Mouse (Mus musculus) neural tube, embryonic 14.5 days (tissue): ENCODE measurements around the gene Canx. TPM values are rescaled to one million over a fixed set of nuclear protein-coding genes. Genes with fewer than 3 reads are reported as not detected.
"Not testable (repeated sequence)": the region's sequence is repeated elsewhere in the genome, so short reads cannot be mapped to it uniquely, and the experiment has no call there.

Experiments
- ATAC-seq: fragments of 200-750 bp; cut with Nextera tagmentation; 2 replicates; pipeline ENCODE4 v1.8.0; 2017; ENCODE audit warnings: low read depth, mild to moderate bottlenecking, moderate TSS enrichment, moderate library complexity
- H3K27ac ChIP-seq: fragments of 300-500 bp; sonication (generic); 2 replicates; pipeline ENCODE4 v1.5.1; 2014; ENCODE audit warnings: low read depth, mild to moderate bottlenecking, control low read depth, low read length, moderate library complexity, mixed read lengths
- H3K27me3 ChIP-seq: fragments of 300-500 bp; sonication (generic); 2 replicates; pipeline ENCODE4 v1.6.1; 2014; ENCODE audit warnings: low read length; ENCODE audit not compliant: control insufficient read depth, insufficient read depth
- H3K36me3 ChIP-seq: fragments of 300-500 bp; sonication (generic); 2 replicates; pipeline ENCODE4 v1.6.1; 2014; ENCODE audit warnings: low read length, mixed read lengths; ENCODE audit not compliant: control insufficient read depth, insufficient read depth
- H3K4me1 ChIP-seq: fragments of 300-500 bp; sonication (generic); 2 replicates; pipeline ENCODE4 v1.6.1; 2014; ENCODE audit warnings: low read length; ENCODE audit not compliant: control insufficient read depth, insufficient read depth
- H3K4me2 ChIP-seq: fragments of 300-500 bp; sonication (generic); 2 replicates; pipeline ENCODE4 v1.6.1; 2014; ENCODE audit warnings: mild to moderate bottlenecking, low read depth, low read length, control low read depth
- H3K4me3 ChIP-seq: fragments of 300-500 bp; sonication (generic); 2 replicates; pipeline ENCODE4 v1.5.1; 2014; ENCODE audit warnings: low read depth, low read length, control low read depth, mixed read lengths
- H3K9ac ChIP-seq: fragments of 300-500 bp; sonication (generic); replicated peaks from 2 replicates; pipeline ENCODE4 v1.6.1; 2014; ENCODE audit warnings: low read depth, mild to moderate bottlenecking, control low read depth, low read length, mixed read lengths
- H3K9me3 ChIP-seq: fragments of 300-500 bp; sonication (generic); 2 replicates; pipeline ENCODE4 v1.6.1; 2016; ENCODE audit warnings: low read length; ENCODE audit not compliant: control insufficient read depth
- WGBS: fragments of 180-500 bp; shearing (Covaris S2); extraction: QIAGEN DNeasy Blood & Tissue Kit; methylation state at CpG from one replicate; pipeline ENCODE4 v1.1.7; 2014; 5-methylcytosine and 5-hydroxymethylcytosine counted together
- polyA plus RNA-seq: library from polyadenylated mRNA; unstranded; fragments of >200 nt; fragmentation: Nextera tagmentation; extraction: Ambion mirVana; gene quantifications from 2 replicates; pipeline ENCODE4 v1.2.1, GENCODE M21; 2014

The Canx gene
- polyA plus RNA-seq, 1 experiment from 2014 or later, result 205 TPM

DNA sequence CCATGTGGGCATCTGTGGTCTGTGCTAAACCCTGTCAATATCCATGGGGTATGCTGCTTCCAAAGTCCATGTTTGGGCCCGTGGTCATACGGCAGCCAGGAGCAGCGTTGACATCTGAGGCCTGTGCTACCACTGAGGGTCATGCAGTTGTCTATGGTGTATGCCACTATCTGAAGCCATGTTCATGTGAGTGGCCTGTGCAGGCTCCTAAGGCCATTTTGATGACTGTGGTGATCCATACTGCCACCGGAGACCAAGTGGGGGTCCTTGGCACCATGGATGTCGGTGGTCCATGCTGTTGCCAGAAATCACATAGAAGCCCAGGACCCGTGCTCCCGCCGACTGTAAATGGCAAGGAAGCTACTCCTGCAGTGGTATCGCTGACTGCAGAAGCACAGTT is 42.1 kb upstream of the Canx start:
- ATAC-seq, result no peak
- H3K36me3 ChIP-seq, result no peaks in the 10 kb centered on the region
- H3K4me1 ChIP-seq, result 0 out of 2 replicates have a peak, but pooled peaks cover 2% of the 10 kb centered on the region
- H3K4me3 ChIP-seq, result no peak overlapping the region
- H3K27ac ChIP-seq, result no peak overlapping the region
- no peak overlapping the region for H3K4me2 ChIP-seq
- WGBS, result 95% methylated on average over 9 of the region's 9 CpGs
- no peak overlapping the region for H3K9ac ChIP-seq
- no peaks in the 10 kb centered on the region for H3K9me3 ChIP-seq
- H3K27me3 ChIP-seq, result no peaks in the 10 kb centered on the region

DNA sequence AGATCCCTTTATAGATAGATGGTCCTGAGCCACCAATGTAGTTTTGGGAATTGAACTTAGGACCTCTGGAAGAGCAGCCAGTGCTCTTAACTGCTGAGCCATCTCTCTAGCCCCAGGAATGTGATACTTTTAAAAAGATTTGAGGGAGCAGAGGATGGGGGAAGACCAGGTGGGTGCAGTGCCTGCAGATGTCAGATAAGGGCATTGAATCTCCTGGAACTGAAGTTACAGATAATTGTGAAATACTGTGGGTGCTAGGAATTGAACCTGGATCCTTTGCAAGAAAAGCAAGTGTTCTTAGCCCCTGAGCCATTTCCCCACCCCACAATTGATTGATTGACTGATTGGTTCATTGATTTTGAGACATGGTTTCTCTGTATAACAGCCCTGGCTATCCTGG is 39.8 kb upstream of the Canx start:
- no peaks in the 10 kb centered on the region for H3K9me3 ChIP-seq

DNA sequence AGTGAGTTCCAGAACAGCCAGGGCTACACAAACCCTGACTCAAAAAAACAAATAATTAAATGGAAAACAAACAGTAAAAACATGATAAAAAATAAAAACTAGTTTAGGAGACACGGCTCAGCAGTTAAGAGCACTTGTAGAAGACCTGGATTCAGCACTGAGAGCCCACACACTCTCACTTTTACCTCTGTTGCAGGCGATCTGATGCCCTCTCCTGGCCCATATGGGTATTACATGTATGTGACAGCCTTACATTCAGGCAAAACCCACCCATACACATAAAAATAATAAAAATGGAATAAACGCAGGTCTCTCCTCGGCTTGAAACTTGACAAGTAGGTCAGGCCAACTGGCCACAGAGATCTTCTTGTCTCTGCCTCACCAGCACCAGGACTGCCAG is 39.1 kb upstream of the Canx start:
- ATAC-seq, result no peak
- H3K4me2 ChIP-seq, result no peak overlapping the region
- 5% methylated on average over 4 of the region's 4 CpGs for whole genome bisulfite sequencing
- H3K4me1 ChIP-seq, result no peaks in the 10 kb centered on the region
- H3K9me3 ChIP-seq, result no peaks in the 10 kb centered on the region
- no peaks in the 10 kb centered on the region for H3K36me3 ChIP-seq
- no peak overlapping the region for H3K9ac ChIP-seq
- no peaks in the 10 kb centered on the region for H3K27me3 ChIP-seq
- H3K27ac ChIP-seq, result no peak overlapping the region
- H3K4me3 ChIP-seq, result no peak overlapping the region

More for the DNA sequence above, 39.8 kb upstream of the Canx start:
- ATAC-seq, result no peak
- H3K4me3 ChIP-seq, result no peak overlapping the region
- no peaks in the 10 kb centered on the region for H3K36me3 ChIP-seq
- H3K9ac ChIP-seq, result no peak overlapping the region
- H3K4me1 ChIP-seq, result no peaks in the 10 kb centered on the region
- H3K4me2 ChIP-seq, result no peak overlapping the region
- H3K27ac ChIP-seq, result no peak overlapping the region
- no peaks in the 10 kb centered on the region for H3K27me3 ChIP-seq

DNA sequence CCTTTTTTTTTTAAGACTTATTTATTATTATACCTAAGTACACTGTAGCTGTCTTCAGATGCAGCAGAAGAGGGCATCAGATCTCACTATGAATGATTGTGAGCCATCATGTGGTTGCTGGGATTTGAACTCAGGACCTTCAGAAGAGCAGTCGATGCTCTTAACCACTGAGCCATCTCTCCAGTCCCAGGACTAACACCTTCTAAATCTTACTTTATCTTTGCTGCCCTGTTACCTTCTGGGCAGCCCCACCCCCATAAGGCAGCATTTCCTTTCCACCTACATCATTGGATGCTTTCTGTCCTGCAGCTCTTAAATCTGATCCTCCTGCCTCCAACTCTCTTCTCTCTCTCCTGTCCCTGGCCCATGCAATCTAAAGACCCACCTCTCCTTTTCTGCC is 35.8 kb upstream of the Canx start:
- not testable (repeated sequence) for H3K4me1 ChIP-seq, H3K27me3 ChIP-seq, H3K9me3 ChIP-seq, H3K9ac ChIP-seq, H3K4me2 ChIP-seq, H3K27ac ChIP-seq, H3K4me3 ChIP-seq, ATAC-seq, H3K36me3 ChIP-seq
- 84% methylated on average over 1 of the region's 1 CpGs for WGBS

DNA sequence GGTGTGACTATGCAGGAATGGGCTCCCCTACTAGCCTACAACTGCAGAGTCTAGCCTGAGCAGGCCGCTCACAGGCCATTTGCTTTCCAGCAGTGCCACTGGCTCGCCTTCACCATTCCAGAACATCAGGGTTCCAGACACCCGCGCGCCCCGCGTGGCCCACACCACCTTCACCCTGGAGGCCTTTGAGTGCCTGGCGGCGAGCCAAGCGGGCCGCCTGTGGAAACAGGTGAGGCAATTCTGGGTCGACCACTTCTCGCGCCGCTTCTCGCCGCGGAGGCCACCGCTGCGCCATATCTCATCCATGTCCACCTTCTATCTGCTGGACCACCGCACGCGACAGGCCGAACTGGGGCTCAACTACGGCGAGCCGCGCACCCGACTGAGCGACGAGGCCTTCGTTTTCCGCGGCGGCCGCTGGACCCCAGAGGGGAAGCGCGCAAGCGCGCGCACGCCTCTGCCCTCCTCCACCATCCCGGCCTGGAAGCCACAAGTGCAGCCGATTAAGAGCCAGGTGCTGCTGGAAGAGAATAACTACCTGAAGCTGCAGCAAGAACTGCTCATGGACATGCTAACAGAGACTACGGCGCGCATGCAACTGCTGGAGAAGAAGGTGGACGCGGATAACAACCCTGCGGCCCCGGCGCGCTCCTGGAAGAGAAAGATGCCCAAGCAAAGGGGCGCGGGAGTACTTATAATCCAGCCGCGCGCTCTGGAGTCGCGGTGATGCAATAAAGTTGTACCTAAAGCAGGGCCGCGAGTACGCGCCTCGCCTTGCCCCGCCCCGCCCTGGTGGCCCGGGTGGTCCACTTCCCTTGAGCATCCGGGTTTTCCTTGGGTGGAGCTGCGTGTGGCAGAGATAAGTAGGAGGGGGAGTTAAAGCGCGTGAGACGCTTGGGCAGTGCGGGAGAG is 33.7 kb upstream of the Canx start:
- Histone ChIP-seq H3K27me3 (no peaks in the 10 kb centered on the region), H3K9ac (peak overlapping the region; percentile 56), H3K4me1 (no peaks in the 10 kb centered on the region), H3K4me2 (peak overlapping the region; percentile 84), H3K4me3 (peak overlapping the region; percentile 50), H3K36me3 (no peaks in the 10 kb centered on the region), H3K27ac (peak overlapping the region; percentile 52), H3K9me3 (no peaks in the 10 kb centered on the region)
- WGBS, result 2% methylated on average over 74 of the region's 74 CpGs
- peak; percentile 74 for ATAC-seq

DNA sequence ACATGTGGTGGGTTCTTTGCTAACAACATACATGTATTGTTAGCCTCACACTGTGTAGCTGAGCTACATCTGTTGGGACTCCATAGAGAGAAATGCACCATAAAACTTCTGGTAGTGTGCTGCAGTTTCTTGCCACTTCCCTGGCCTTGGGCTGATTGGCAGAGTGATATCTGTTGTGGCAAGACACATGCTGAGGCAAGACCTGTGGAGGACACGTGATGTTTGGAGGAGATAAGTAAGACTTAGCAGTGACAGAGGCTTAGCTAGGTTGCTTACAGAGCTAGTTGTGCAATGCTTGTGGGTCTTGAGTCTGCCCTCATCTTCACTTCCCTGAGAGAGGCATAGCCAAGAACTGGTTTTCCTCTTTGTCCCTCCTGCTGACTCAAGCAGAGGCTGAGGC is 29.9 kb upstream of the Canx start:
- WGBS, result 67% methylated on average over 1 of the region's 1 CpGs
- no peaks in the 10 kb centered on the region for H3K36me3 ChIP-seq
- no peak overlapping the region for H3K9ac ChIP-seq

DNA sequence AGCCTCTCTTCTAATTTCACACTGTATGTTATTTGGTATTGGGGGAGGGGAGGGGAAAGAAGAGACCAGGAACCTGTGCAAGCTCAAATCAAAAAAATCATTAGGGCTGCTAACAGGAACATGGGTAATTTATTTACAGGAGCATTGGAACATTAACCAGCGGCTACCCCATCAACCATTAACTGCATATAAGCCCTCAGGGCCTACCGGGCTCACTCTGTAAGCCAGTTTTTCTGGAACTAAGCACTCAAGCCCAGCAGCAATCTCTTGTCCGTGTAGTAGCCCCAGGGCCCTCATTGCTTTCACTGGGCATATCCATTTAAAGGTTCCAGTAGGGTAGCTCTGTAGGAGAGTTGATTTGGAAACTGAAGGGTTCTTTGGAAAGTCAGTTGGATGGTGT is 29.4 kb upstream of the Canx start:
- ATAC-seq, result no peak
- 50% methylated on average over 3 of the region's 3 CpGs for WGBS

More for the DNA sequence above, 29.9 kb upstream of the Canx start:
- Histone ChIP-seq H3K4me2 (no peak overlapping the region), H3K4me1 (no peaks in the 10 kb centered on the region), H3K27me3 (no peaks in the 10 kb centered on the region), H3K4me3 (no peak overlapping the region), H3K9me3 (no peaks in the 10 kb centered on the region), H3K27ac (no peak overlapping the region)
- no peak for ATAC-seq

DNA sequence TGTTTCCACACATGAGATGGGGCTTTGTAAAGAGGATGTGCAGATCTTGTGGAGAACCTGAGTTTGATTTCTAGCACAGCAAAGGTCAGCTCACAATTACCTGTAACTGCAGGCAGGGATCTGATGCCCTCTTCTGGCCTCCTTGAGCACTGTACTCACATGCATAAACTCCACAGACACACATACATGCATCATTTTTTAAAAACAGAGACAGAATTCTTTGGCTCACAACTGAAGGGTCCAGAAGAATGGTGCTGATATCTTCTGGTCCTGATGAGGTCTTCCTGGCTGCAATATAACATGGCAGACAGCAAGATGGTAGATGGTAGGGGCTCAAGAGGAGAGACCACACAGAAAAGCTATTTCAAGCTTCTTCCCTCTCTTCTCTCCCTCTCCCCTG is 28.7 kb upstream of the Canx start, which contains the start of gene Cby3:
TSS of gene Cby3 (plus strand) at position 301 of the 400 bp plus-strand sequence.
- H3K27me3 ChIP-seq, result no peaks in the 10 kb centered on the region
- H3K9me3 ChIP-seq, result no peaks in the 10 kb centered on the region
- H3K27ac ChIP-seq, result no peak within 1 kb of the TSS
- H3K9ac ChIP-seq, result no peak within 1 kb of the TSS
- no peak within 1 kb of the TSS for H3K4me3 ChIP-seq
- ATAC-seq, result no peak
- no peaks in the 10 kb centered on the region for H3K36me3 ChIP-seq
- no peaks in the 10 kb centered on the region for H3K4me1 ChIP-seq
- H3K4me2 ChIP-seq, result no peak within 1 kb of the TSS

More for the DNA sequence above, 29.4 kb upstream of the Canx start:
- no peaks in the 10 kb centered on the region for H3K9me3 ChIP-seq
- H3K4me2 ChIP-seq, result no peak overlapping the region
- H3K36me3 ChIP-seq, result no peaks in the 10 kb centered on the region
- no peaks in the 10 kb centered on the region for H3K4me1 ChIP-seq
- no peaks in the 10 kb centered on the region for H3K27me3 ChIP-seq
- H3K27ac ChIP-seq, result no peak overlapping the region
- H3K9ac ChIP-seq, result no peak overlapping the region
- H3K4me3 ChIP-seq, result no peak overlapping the region

DNA sequence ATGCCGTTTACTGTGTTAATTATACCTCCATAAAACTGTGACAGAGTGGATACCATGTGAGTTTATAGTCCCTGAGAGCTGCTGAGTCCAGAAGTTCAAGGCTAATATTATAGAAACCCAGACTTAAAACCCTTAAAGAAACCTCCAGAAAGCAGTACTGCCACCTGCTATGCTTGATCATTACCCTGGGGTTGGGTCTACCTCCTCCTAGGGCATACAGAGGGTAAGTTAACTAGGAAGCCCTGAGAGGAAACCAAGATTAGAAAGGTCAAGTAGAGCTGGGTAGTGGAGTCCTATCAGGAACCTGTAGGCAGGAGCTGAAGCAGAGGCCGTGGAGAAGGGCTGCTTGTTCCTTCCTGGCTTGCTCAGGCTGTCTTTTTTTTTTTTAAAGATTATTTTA is 26.7 kb upstream of the Canx start:
- no peak for ATAC-seq
- Histone ChIP-seq H3K27me3 (no peaks in the 10 kb centered on the region), H3K9ac (no peak overlapping the region), H3K36me3 (no peaks in the 10 kb centered on the region), H3K9me3 (no peaks in the 10 kb centered on the region), H3K4me3 (no peak overlapping the region), H3K27ac (no peak overlapping the region), H3K4me1 (no peaks in the 10 kb centered on the region), H3K4me2 (no peak overlapping the region)
- 66% methylated on average over 2 of the region's 2 CpGs for WGBS
